Mouse (Mus musculus) ES-E14 (cell line): ENCODE data around the gene Trio.

Source experiments
- CHD2 ChIP-seq: IDR thresholded peaks from 2 replicates; pipeline ENCODE4 v1.6.1; 2014; ENCODE audit warnings: mild to moderate bottlenecking, low read depth, low read length, inconsistent platforms
- HCFC1 ChIP-seq: IDR thresholded peaks from 2 replicates; pipeline ENCODE4 v1.6.1; 2012; ENCODE audit warnings: low read length, inconsistent platforms, borderline replicate concordance; ENCODE audit not compliant: insufficient read depth
- MAFK ChIP-seq: IDR thresholded peaks from 2 replicates; pipeline ENCODE4 v1.6.1; 2014; ENCODE audit warnings: mild to moderate bottlenecking, low read depth, low read length, inconsistent platforms; ENCODE audit not compliant: insufficient read depth

DNA sequence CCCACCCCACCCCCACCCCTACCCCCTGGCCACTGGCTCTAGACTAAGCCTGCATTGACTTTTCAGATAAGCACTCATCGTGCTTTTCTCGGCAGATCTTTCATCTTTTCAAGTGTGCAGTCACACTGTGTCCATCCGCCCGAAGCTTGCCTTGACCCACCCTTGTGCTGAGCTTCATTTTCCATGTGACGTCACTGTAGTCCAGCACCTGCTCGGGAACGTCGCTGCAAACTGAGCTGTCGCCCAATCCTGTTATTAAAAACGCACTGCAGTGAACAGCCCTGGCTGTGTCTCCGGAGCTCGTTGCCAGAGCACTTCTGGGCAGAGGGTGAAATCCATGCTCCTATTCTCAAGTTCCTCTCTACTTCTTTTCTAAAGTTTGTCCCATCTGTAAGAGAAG is 93.8 kb downstream of the Trio start:
- no peak for TF ChIP-seq MAFK
- no peak for TF ChIP-seq CHD2
- no peak for TF ChIP-seq HCFC1
